In genomic region chr4:107453141-107453984, GRCm38 (mm10) we compare ENCODE assay signal across 8 mouse cellular contexts. TPM values are rescaled to one million over a fixed set of nuclear protein-coding genes. Genes with fewer than 3 reads are reported as not detected.
DNase-seq lines count a peak whose midpoint lies in the region; ATAC-seq lines count a peak whose summit lies in the region.

No protein-coding gene starts in this region.

- H3K9me3 ChIP-seq in intestine, embryonic 16.5 days (ENCODE audit: control insufficient read depth, low read length) = no peaks in the 10 kb centered on the region
- H3K9me3 ChIP-seq in midbrain, embryonic 12.5 days = no peaks in the 10 kb centered on the region

- no peak overlapping the region for H3K9ac ChIP-seq in intestine, embryonic 16.5 days (ENCODE audit: low read depth, low read length)
- no peak overlapping the region for H3K9ac ChIP-seq in midbrain, embryonic 12.5 days (replicated peaks)

- H3K27me3 ChIP-seq in intestine, embryonic 16.5 days (replicated peaks; ENCODE audit: control insufficient read depth, insufficient read depth, low read length) = no peaks in the 10 kb centered on the region
- peaks cover 6% of the 10 kb centered on the region; the same call in 1 of the 2 replicates for H3K27me3 ChIP-seq in midbrain, embryonic 12.5 days

- H3K4me3 ChIP-seq in intestine, embryonic 16.5 days (ENCODE audit: low read length) = no peak overlapping the region
- no peak overlapping the region for H3K4me3 ChIP-seq in midbrain, embryonic 12.5 days

- H3K4me2 ChIP-seq in intestine, embryonic 16.5 days (ENCODE audit: low read depth, low read length) = no peak overlapping the region
- H3K4me2 ChIP-seq in midbrain, embryonic 12.5 days (replicated peaks) = no peak overlapping the region

- intact Hi-C loops in left cerebral cortex, postnatal 14 days (cut with DNase I) = no loop called here

- 68% methylated on average over 16 of the region's 16 CpGs for WGBS in intestine, embryonic 16.5 days
- WGBS in midbrain, embryonic 12.5 days = 63% methylated on average over 16 of the region's 16 CpGs

- H3K36me3 ChIP-seq in intestine, embryonic 16.5 days (ENCODE audit: control insufficient read depth, insufficient read depth, low read length) = no peaks in the 10 kb centered on the region
- H3K36me3 ChIP-seq in midbrain, embryonic 12.5 days = no peaks in the 10 kb centered on the region

- no peaks in the 10 kb centered on the region for H3K4me1 ChIP-seq in intestine, embryonic 16.5 days (ENCODE audit: control insufficient read depth, insufficient read depth, low read length)
- H3K4me1 ChIP-seq in midbrain, embryonic 12.5 days = peaks cover 12% of the 10 kb centered on the region; the same call in 1 of the 2 replicates

- H3K27ac ChIP-seq in intestine, embryonic 16.5 days (ENCODE audit: low read length) = no peak overlapping the region
- H3K27ac ChIP-seq in midbrain, embryonic 12.5 days (replicated peaks) = no peak overlapping the region

- ATAC-seq in intestine, embryonic 16.5 days = peak; percentile 70; the same call in 1 of the 2 replicates
- peak; percentile 76 for ATAC-seq in midbrain, embryonic 12.5 days (ENCODE audit: low FRiP score, low read depth)

- DNase-seq in ZHBTc4 (ENCODE audit: low read depth, low spot score) = peak; percentile 93
- DNase-seq in cerebellum, postnatal 4 days (ENCODE audit: low spot score in 2 of 2) = peak; percentile 96 to 97
- peak; percentile 90 for DNase-seq in gastrocnemius, postnatal 10 days
- DNase-seq in left cerebral cortex, postnatal 14 days (ENCODE audit: low spot score in 2 of 2) = peak; percentile 88 to 94
- DNase-seq in right cerebral cortex, postnatal 4 days = peak; percentile 92
- peak; percentile 78 for DNase-seq in yolk sac, embryonic 10.5 days (ENCODE audit: low spot score)

RNA-seq across cellular contexts. Expression of gene Glis1, which starts 19.0 kb away (rescaled TPM):
- total RNA-seq in gastrocnemius, postnatal 10 days (2021) = 1 to 10 TPM in 1 of 2 experiments, under 1 TPM in 1; 0.93 to 1.4 TPM
- 0.31 and 0.32 TPM in 2 replicates for polyA plus RNA-seq in intestine, embryonic 16.5 days (2015; fragmentation: Nextera tagmentation; extraction: Ambion mirVana)
- total RNA-seq in left cerebral cortex, postnatal 14 days (2021) = 1 to 10 TPM; 1.4 to 2.3 TPM
- 2.4 and 3.3 TPM in 2 replicates for polyA plus RNA-seq in midbrain, embryonic 12.5 days (2016; fragmentation: Nextera tagmentation; extraction: Ambion mirVana)
